Mouse (Mus musculus) E14TG2a.4 (cell line): ENCODE data around the gene Hexim2.

Source experiments
- H3K27me3 ChIP-seq: 2 replicates; pipeline ENCODE4 v1.6.1; 2014; ENCODE audit warnings: low read length, control low read depth; ENCODE audit not compliant: insufficient read depth
- H3K36me3 ChIP-seq: 2 replicates; pipeline ENCODE4 v1.6.1; 2014; ENCODE audit warnings: low read length, control low read depth; ENCODE audit not compliant: insufficient read depth
- H3K4me1 ChIP-seq: replicated peaks from 2 replicates; pipeline ENCODE4 v1.6.1; 2014; ENCODE audit warnings: low read depth, low read length, control low read depth
- H3K4me3 ChIP-seq: replicated peaks from 2 replicates; pipeline ENCODE4 v1.5.1; 2014; ENCODE audit warnings: mild to moderate bottlenecking, low read length
- H3K9me3 ChIP-seq: 2 replicates; pipeline ENCODE4 v1.6.1; 2014; ENCODE audit warnings: low read length, control low read depth
- CTCF ChIP-seq: conservative IDR thresholded peaks from 2 replicates; pipeline ENCODE4 v1.5.1; 2014; ENCODE audit warnings: low read length
- NANOG ChIP-seq: IDR thresholded peaks from 2 replicates; pipeline ENCODE4 v1.6.1; 2014; ENCODE audit warnings: borderline replicate concordance, low read length, mixed read lengths
- POU5F1 ChIP-seq: IDR thresholded peaks from 2 replicates; pipeline ENCODE4 v1.6.1; 2014; ENCODE audit warnings: low read length, borderline replicate concordance

Hexim2 gene

DNA sequence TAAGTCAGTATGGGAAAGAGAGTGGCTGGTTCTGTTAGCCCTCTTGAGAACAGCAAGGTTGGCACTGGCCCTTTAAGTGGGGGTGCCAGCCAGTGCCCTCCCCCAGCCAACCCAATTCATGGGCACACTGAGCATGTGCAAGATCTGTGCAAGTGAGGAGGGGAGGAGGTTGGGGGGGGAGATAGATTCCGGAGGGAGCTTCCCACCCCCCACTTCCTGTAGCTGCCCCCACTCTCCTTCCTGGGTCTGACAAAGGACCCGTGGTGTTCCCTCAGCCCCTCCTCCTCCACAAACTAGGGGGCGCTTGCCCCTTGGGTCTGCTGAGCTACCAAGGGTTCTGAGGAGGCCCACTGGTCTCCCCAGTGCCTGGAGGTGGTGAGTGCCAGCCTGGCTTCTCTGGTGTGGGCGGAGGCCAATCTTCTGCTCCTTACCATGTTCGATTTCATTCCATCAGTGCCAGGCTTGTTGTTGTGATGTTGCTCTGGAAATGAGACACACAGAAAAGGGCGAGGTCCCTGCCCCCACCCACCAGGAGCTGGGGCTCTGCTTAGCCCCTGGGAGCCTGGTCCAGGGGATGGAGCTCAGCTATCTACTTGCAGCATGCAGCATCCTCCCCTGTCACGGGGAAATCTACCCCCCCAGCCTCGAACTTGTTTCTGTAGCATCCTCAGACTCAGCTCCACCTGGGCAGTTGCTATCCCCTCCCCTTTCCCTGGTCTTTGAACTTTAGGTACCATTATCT, 10.4 kb downstream of the Hexim2 start:
- Histone ChIP-seq H3K4me1 (peaks cover 68% of the 10 kb centered on the region), H3K36me3 (peaks cover 11% of the 10 kb centered on the region), H3K4me3 (peak overlapping the region; percentile 21), H3K27me3 (no peaks in the 10 kb centered on the region; the same call in 1 of the 2 replicates), H3K9me3 (no peaks in the 10 kb centered on the region; the same call in 1 of the 2 replicates)
- TF ChIP-seq POU5F1 = no peak
- TF ChIP-seq NANOG = no peak
- no peak for TF ChIP-seq CTCF

GRCm38 (mm10) chr11:103144309-103145285, 12.4 kb downstream of the Hexim2 start:
- TF ChIP-seq CTCF (no peak), NANOG (no peak), POU5F1 (no peak)
- H3K27me3 ChIP-seq = no peaks in the 10 kb centered on the region; the same call in none of the 2 replicates
- H3K4me1 ChIP-seq = peaks cover 51% of the 10 kb centered on the region
- H3K9me3 ChIP-seq = no peaks in the 10 kb centered on the region; the same call in 1 of the 2 replicates
- no peak overlapping the region for H3K4me3 ChIP-seq
- peaks cover 5% of the 10 kb centered on the region for H3K36me3 ChIP-seq

DNA sequence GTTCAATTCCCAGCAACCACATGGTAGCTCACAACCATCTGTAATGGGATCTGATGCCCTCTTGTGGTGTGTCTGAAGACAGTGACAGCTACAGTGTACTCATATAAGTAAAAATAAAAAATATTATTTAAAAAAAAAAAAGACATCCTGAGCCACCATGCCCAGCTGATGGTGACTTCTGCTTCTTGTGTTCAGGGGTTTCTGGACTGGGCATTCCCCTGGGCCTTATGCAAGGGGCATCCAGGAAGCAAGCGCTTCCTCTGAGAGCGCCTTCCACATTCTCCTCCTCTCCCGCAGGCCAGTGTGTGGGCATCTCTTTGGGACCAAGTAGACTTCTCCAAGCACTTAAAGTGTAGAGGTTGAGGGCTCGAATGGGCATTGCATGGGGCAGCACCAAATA, 14.2 kb downstream of the Hexim2 start:
- TF ChIP-seq NANOG = no peak
- no peak for TF ChIP-seq CTCF
- no peak for TF ChIP-seq POU5F1
- Histone ChIP-seq H3K36me3 (no peaks in the 10 kb centered on the region), H3K4me1 (peaks cover 46% of the 10 kb centered on the region), H3K4me3 (no peak overlapping the region), H3K9me3 (no peaks in the 10 kb centered on the region; the same call in 1 of the 2 replicates), H3K27me3 (peaks cover 15% of the 10 kb centered on the region)

GRCm38 (mm10) chr11:103147766-103148165, 15.5 kb downstream of the Hexim2 start:
- Histone ChIP-seq H3K4me3 (no peak overlapping the region), H3K4me1 (peaks cover 36% of the 10 kb centered on the region), H3K9me3 (no peaks in the 10 kb centered on the region; the same call in 1 of the 2 replicates), H3K36me3 (no peaks in the 10 kb centered on the region), H3K27me3 (peaks cover 26% of the 10 kb centered on the region)
- no peak for TF ChIP-seq NANOG

GRCm38 (mm10) chr11:103149771-103150170, 17.5 kb downstream of the Hexim2 start:
- peaks cover 28% of the 10 kb centered on the region for H3K27me3 ChIP-seq
- TF ChIP-seq POU5F1 = no peak
- TF ChIP-seq NANOG = no peak
- no peak for TF ChIP-seq CTCF
- no peak overlapping the region for H3K4me3 ChIP-seq
- no peaks in the 10 kb centered on the region for H3K36me3 ChIP-seq
- peaks cover 29% of the 10 kb centered on the region for H3K4me1 ChIP-seq
- no peaks in the 10 kb centered on the region for H3K9me3 ChIP-seq

DNA sequence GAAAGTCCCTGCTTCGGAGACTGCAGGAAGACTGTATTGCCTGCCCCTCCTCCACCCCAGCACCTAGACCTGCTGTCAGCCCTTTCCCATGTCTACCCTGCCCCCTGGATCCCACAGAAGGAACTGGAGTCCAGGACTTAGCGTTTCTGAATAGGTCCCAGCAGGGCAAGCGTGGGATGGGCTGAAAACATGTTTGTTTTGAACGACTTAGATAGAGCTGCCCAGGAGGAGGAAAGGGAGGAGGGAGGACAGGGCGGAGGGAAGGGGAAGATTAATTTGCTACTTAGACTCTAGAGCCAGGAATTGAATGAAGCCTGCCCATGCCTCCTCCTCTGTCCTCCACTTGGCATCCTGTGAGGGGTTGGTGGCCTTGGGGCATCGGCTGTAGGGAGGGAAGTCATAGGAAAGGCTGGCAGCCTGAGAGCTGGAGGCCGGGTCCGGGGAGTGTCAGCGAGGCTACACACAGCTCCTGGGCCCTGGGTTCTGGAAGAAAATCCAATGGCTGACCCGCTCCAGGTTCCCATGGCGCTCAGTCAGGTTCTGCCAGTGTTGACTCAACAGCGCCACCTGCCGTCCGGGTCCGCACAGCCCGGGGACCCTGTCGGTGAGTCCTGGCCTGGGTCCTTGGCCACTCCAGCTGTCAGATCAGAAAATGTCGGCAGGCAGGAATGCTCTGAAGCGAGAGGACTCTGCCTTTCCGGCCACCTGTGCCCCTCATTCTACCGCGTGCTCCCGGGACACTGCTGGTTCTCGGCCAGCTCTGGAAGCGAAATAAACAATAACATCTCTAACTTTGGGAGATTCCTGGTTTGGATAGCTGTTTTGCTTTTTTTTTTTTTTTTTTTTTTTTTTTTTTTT, 26.6 kb downstream of the Hexim2 start:
- no peaks in the 10 kb centered on the region for H3K9me3 ChIP-seq
- H3K27me3 ChIP-seq = no peaks in the 10 kb centered on the region
- H3K4me1 ChIP-seq = peaks cover 36% of the 10 kb centered on the region
- no peak for TF ChIP-seq NANOG
- peak; percentile 91 for TF ChIP-seq CTCF
- no peak for TF ChIP-seq POU5F1
- H3K4me3 ChIP-seq = peak overlapping the region; percentile 75
- H3K36me3 ChIP-seq = no peaks in the 10 kb centered on the region

DNA sequence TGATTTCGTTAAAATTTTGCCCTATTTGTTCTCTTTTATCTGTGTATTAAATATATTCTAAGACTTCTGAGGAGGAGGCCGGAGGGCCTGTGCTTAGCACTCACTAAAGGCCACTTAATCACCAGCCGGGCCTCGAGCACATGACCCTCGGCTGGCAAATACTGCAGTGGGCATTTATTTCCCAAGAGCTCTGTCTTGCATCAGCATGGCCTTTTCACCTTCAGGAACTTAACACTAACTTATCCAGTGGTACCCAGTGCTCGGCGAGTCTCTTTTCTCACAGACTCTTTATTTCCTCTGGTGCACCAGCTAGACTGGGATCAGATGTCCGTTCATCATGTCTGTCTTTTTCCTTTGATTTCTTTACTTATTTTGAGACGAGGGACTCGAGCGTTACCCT, 28.5 kb downstream of the Hexim2 start:
- no peaks in the 10 kb centered on the region for H3K9me3 ChIP-seq
- no peaks in the 10 kb centered on the region for H3K36me3 ChIP-seq
- no peaks in the 10 kb centered on the region for H3K27me3 ChIP-seq
- H3K4me3 ChIP-seq = peak overlapping the region; percentile 70
- TF ChIP-seq NANOG (no peak), POU5F1 (no peak), CTCF (no peak)
- peaks cover 44% of the 10 kb centered on the region for H3K4me1 ChIP-seq

GRCm38 (mm10) chr11:103161449-103161848, 29.2 kb downstream of the Hexim2 start:
- H3K4me3 ChIP-seq = peak overlapping the region; percentile 70
- H3K27me3 ChIP-seq = no peaks in the 10 kb centered on the region
- no peaks in the 10 kb centered on the region for H3K36me3 ChIP-seq
- TF ChIP-seq CTCF = peak; percentile 19
- TF ChIP-seq NANOG = no peak
- peaks cover 4% of the 10 kb centered on the region for H3K9me3 ChIP-seq
- peaks cover 44% of the 10 kb centered on the region for H3K4me1 ChIP-seq
